Mouse (Mus musculus) brain, embryonic 14.5 days (tissue): ENCODE data around the gene Twf1. TPM values are rescaled to one million over a fixed set of nuclear protein-coding genes. Genes with fewer than 3 reads are reported as not detected.

ENCODE experiments used
- DNase-seq: peaks from one replicate; pipeline ENCODE4 v3.0.0-alpha.2; 2011; ENCODE audit warnings: low read depth
- CTCF ChIP-seq: fragments of 200-500 bp; IDR thresholded peaks from 2 replicates; pipeline ENCODE4 v1.5.1; 2012; ENCODE audit warnings: inconsistent platforms, mild to moderate bottlenecking, moderate library complexity, borderline replicate concordance; ENCODE audit not compliant: insufficient read depth, insufficient read length; ENCODE audit errors: extremely low read depth
- POLR2A ChIP-seq: fragments of 200-500 bp; IDR thresholded peaks from 2 replicates; pipeline ENCODE4 v1.6.1; 2012; ENCODE audit warnings: mild to moderate bottlenecking, inconsistent platforms, borderline replicate concordance; ENCODE audit not compliant: poor library complexity, insufficient read depth, insufficient read length, severe bottlenecking; ENCODE audit errors: extremely low read depth
- polyA plus RNA-seq: library from polyadenylated mRNA; depleted of rRNA; stranded (reverse); fragments of >200 nt; gene quantifications from 2 replicates; pipeline ENCODE4 v1.2.3, GENCODE M21; 2012

Gene Twf1
- polyA plus RNA-seq, 1 experiment, result 54.2 TPM

GRCm38 (mm10) chr15:94601339-94601738 lies 11.7 kb upstream of the Twf1 start:
- TF ChIP-seq POLR2A (no peak), CTCF (peak; percentile 57; the same call in 1 of the 2 replicates)
- peak; percentile 61 for DNase-seq

- TF ChIP-seq POLR2A (no peak), CTCF (no peak)
- no peak for DNase-seq
These were observed 10.5 kb upstream of the Twf1 start for GRCm38 (mm10) chr15:94600145-94600707.

GRCm38 (mm10) chr15:94593586-94593985 lies 3.9 kb upstream of the Twf1 start:
- DNase-seq, result no peak
- TF ChIP-seq POLR2A (no peak), CTCF (no peak)

- TF ChIP-seq POLR2A (no peak), CTCF (no peak)
- DNase-seq, result no peak
These were observed 1.7 kb upstream of the Twf1 start for GRCm38 (mm10) chr15:94591356-94591755.

- TF ChIP-seq CTCF, result no peak
- no peak for TF ChIP-seq POLR2A
These were observed 394 bp upstream of the Twf1 start for GRCm38 (mm10) chr15:94590083-94590482.

GRCm38 (mm10) chr15:94587826-94588715 lies 1.6 kb downstream of the Twf1 start:
- no peak for DNase-seq
- TF ChIP-seq POLR2A, result no peak
- no peak for TF ChIP-seq CTCF

More at GRCm38 (mm10) chr15:94590083-94590482, 394 bp upstream of the Twf1 start:
- DNase-seq, result no peak

- TF ChIP-seq POLR2A, result no peak
- TF ChIP-seq CTCF, result no peak
- DNase-seq, result no peak
These were observed 5.0 kb downstream of the Twf1 start for GRCm38 (mm10) chr15:94584738-94585137.

- no peak for TF ChIP-seq CTCF
- TF ChIP-seq POLR2A, result no peak
These were observed 6.5 kb downstream of the Twf1 start for GRCm38 (mm10) chr15:94583153-94583552.

GRCm38 (mm10) chr15:94582000-94582593 lies 7.6 kb downstream of the Twf1 start:
- peak; percentile 14 for DNase-seq
- TF ChIP-seq CTCF (no peak), POLR2A (no peak)

More at GRCm38 (mm10) chr15:94583153-94583552, 6.5 kb downstream of the Twf1 start:
- DNase-seq, result no peak

GRCm38 (mm10) chr15:94574566-94575268 lies 15.0 kb downstream of the Twf1 start:
- TF ChIP-seq POLR2A, result no peak
- TF ChIP-seq CTCF, result no peak
- DNase-seq, result no peak

- TF ChIP-seq CTCF, result peak; percentile 29; the same call in 1 of the 2 replicates
- no peak for TF ChIP-seq POLR2A
- DNase-seq, result no peak
These were observed 16.9 kb downstream of the Twf1 start for GRCm38 (mm10) chr15:94572746-94573145.
